Mouse (Mus musculus): ENCODE data around the gene Spred2. TPM values are rescaled to one million over a fixed set of nuclear protein-coding genes. Genes with fewer than 3 reads are reported as not detected.

Spred2 gene
- polyA plus RNA-seq, 1 experiment from 2014 or later = 3.5 TPM

DNA sequence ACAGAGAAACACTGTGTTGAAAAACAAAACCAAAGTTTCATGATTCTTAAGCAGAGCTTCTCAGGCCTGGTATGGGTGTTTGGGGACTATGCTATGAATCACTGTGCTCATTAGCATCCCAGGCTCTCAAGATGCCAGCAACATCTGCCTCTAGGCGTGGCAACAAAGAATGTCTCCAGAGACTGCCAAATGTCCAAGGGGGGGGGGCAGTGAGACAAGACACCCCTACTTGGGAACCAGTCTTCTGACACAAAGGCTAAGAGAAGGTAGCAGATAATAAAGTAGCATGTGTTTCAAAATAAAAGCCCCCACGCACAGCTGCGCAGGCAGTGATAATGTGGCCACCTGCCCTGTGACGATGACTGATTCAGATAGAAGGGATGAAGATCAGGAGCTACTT, 119.1 kb downstream of the Spred2 start:
- 82% methylated on average over 4 of the region's 4 CpGs for WGBS

DNA sequence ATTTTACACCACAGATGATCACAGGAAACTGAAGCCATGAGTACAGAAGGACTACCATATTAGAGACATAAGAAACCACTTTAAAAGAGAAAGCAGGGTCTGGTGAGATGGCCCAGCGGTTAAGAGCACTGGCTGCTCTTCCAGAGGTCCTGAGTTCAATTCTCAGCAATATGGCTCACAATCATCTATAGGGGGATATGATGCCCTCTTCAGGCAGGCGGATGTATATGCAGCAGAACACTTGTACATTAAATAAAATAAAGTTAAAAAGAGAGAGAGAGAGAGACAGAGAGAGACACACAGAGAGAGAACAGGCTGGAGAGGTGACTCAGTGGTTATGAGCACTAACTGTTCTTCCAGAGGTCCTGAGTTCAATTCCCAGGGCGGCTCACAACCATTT, 121.4 kb downstream of the Spred2 start:
- Histone ChIP-seq H3K4me2 (replicated peaks; ENCODE audit: low read depth) (no peak overlapping the region), H3K4me1 (replicated peaks; ENCODE audit: control insufficient read depth, insufficient read depth) (no peaks in the 10 kb centered on the region), H3K27ac (replicated peaks) (no peak overlapping the region), H3K9ac (ENCODE audit: low read length) (no peak overlapping the region), H3K27me3 (ENCODE audit: control insufficient read depth, insufficient read depth, low read length) (no peaks in the 10 kb centered on the region), H3K9me3 (ENCODE audit: control insufficient read depth, low read length) (no peaks in the 10 kb centered on the region), H3K4me3 (ENCODE audit: low read depth, low read length) (no peak overlapping the region), H3K36me3 (ENCODE audit: control insufficient read depth, insufficient read depth, low read length) (no peaks in the 10 kb centered on the region)
- WGBS = 70% methylated on average over 3 of the region's 3 CpGs
- no peak for DNase-seq (ENCODE audit: low spot score)
- TF ChIP-seq CTCF (IDR thresholded peaks at IDR 0.05; ENCODE audit: low read depth) = peak; percentile 45
- TF ChIP-seq EP300 (optimal IDR thresholded peaks at IDR 0.05) = no peak
- ATAC-seq (ENCODE audit: low FRiP score, low TSS enrichment) = no peak

More for the DNA sequence above, 119.1 kb downstream of the Spred2 start:
- no peaks in the 10 kb centered on the region for H3K9me3 ChIP-seq (ENCODE audit: control insufficient read depth, low read length)
- no peaks in the 10 kb centered on the region for H3K4me1 ChIP-seq (replicated peaks; ENCODE audit: control insufficient read depth, insufficient read depth)
- DNase-seq (ENCODE audit: low spot score) (no peak), ATAC-seq (ENCODE audit: low FRiP score, low TSS enrichment) (no peak)
- no peak for TF ChIP-seq EP300 (optimal IDR thresholded peaks at IDR 0.05)
- no peak for TF ChIP-seq CTCF (IDR thresholded peaks at IDR 0.05; ENCODE audit: low read depth)
- no peak overlapping the region for H3K9ac ChIP-seq (ENCODE audit: low read length)
- no peak overlapping the region for H3K27ac ChIP-seq (replicated peaks)
- H3K4me2 ChIP-seq (replicated peaks; ENCODE audit: low read depth) = no peak overlapping the region
- H3K27me3 ChIP-seq (ENCODE audit: control insufficient read depth, insufficient read depth, low read length) = no peaks in the 10 kb centered on the region
- no peak overlapping the region for H3K4me3 ChIP-seq (ENCODE audit: low read depth, low read length)
- no peaks in the 10 kb centered on the region for H3K36me3 ChIP-seq (ENCODE audit: control insufficient read depth, insufficient read depth, low read length)

DNA sequence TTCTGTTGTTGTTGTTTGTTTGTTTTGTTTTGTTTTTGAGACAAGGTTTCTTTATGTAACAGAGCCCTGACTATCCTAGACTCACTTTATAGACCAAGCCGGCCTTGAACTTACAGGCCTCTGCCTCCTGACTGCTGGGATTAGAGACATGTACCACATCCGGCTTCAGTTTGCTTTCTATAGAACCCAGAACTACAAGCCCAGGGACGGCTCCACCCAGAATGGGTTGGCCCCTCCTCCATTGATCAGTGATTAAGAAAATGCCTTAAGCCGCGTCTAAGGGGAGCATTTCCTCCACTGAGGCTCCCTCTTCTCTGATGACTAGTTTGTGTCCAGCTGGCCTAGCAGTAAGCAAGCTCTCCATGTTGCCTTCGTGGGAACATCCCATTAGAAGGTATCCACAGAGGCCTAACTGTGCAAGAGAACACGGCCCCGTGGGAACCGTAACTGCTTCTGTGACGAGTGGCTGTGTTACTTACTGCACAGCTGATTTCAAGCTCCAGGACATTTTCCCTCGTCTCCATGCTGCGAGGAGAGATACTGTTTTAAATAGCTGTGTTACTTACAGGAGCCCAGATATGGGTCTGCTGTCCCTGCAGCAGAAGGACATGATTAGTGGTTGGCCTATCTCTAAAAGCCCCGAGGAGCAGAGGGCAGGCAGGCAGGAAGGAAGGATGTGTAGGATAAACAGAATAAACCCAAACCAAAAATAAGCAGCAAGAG, 128.8 kb downstream of the Spred2 start:
- H3K9me3 ChIP-seq (ENCODE audit: control insufficient read depth, low read length) = no peaks in the 10 kb centered on the region
- H3K36me3 ChIP-seq (ENCODE audit: control insufficient read depth, insufficient read depth, low read length) = no peaks in the 10 kb centered on the region
- no peaks in the 10 kb centered on the region for H3K4me1 ChIP-seq (replicated peaks; ENCODE audit: control insufficient read depth, insufficient read depth)
- H3K9ac ChIP-seq (ENCODE audit: low read length) = no peak overlapping the region
- no peak overlapping the region for H3K4me3 ChIP-seq (ENCODE audit: low read depth, low read length)
- no peak for ATAC-seq (ENCODE audit: low FRiP score, low TSS enrichment)
- TF ChIP-seq EP300 (optimal IDR thresholded peaks at IDR 0.05) (no peak), CTCF (IDR thresholded peaks at IDR 0.05; ENCODE audit: low read depth) (no peak)
- no peak overlapping the region for H3K4me2 ChIP-seq (replicated peaks; ENCODE audit: low read depth)
- no peaks in the 10 kb centered on the region for H3K27me3 ChIP-seq (ENCODE audit: control insufficient read depth, insufficient read depth, low read length)
- no peak for DNase-seq (ENCODE audit: low spot score)
- 56% methylated on average over 13 of the region's 13 CpGs for WGBS
- no peak overlapping the region for H3K27ac ChIP-seq (replicated peaks)

DNA sequence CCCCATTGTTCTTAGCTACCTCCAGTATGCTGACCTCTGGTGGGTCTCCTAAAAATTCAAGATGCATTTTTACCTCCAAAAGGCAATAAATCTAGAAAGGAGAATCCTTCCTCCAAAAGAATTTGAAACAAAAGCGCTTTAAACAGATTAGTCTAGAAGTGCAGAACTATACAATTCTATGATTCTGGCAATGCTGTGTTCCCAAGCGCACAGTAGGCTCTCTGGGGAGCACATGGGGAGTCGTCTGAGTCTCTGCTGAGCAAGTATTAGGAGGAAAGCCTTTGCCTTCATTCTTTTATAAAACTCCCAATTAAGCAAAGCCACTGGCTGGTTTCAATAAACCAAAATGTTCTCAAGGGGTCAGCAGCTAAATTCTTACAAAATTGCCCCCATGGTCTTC, 129.8 kb downstream of the Spred2 start:
- no peaks in the 10 kb centered on the region for H3K4me1 ChIP-seq (replicated peaks; ENCODE audit: control insufficient read depth, insufficient read depth)
- 83% methylated on average over 3 of the region's 3 CpGs for WGBS
- no peak overlapping the region for H3K4me2 ChIP-seq (replicated peaks; ENCODE audit: low read depth)
- H3K4me3 ChIP-seq (ENCODE audit: low read depth, low read length) = no peak overlapping the region
- H3K27me3 ChIP-seq (ENCODE audit: control insufficient read depth, insufficient read depth, low read length) = no peaks in the 10 kb centered on the region
- no peaks in the 10 kb centered on the region for H3K36me3 ChIP-seq (ENCODE audit: control insufficient read depth, insufficient read depth, low read length)
- no peak overlapping the region for H3K27ac ChIP-seq (replicated peaks)
- H3K9ac ChIP-seq (ENCODE audit: low read length) = no peak overlapping the region
- DNase-seq (ENCODE audit: low spot score) (no peak), ATAC-seq (ENCODE audit: low FRiP score, low TSS enrichment) (no peak)
- TF ChIP-seq EP300 (optimal IDR thresholded peaks at IDR 0.05) (no peak), CTCF (IDR thresholded peaks at IDR 0.05; ENCODE audit: low read depth) (no peak)
- H3K9me3 ChIP-seq (ENCODE audit: control insufficient read depth, low read length) = no peaks in the 10 kb centered on the region

DNA sequence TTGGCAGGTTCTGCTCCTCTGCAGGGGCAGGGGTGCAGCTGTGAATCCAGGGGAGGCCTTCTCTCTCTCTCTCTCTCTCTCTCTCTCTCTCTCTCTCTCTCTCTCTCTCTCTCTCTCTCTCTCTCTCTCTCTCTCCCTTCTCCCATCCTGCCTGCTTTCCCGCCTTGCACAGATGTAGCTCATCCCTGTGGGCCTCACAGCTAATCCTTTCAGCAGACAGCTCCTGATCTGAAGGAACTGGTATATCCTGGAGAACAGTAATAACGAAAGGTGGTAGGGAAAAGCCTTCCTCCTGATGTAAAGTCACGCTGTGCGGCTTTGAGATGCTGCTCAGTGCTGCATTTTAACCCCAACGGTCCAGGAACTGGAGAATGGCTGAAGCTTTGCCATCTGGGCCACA, 130.4 kb downstream of the Spred2 start:
- ATAC-seq (ENCODE audit: low FRiP score, low TSS enrichment) (no peak), DNase-seq (ENCODE audit: low spot score) (no peak)
- Histone ChIP-seq H3K4me3 (ENCODE audit: low read depth, low read length) (no peak overlapping the region), H3K36me3 (ENCODE audit: control insufficient read depth, insufficient read depth, low read length) (peaks cover 4% of the 10 kb centered on the region; the same call in 1 of the 2 replicates), H3K27me3 (ENCODE audit: control insufficient read depth, insufficient read depth, low read length) (no peaks in the 10 kb centered on the region), H3K9ac (ENCODE audit: low read length) (no peak overlapping the region), H3K4me2 (replicated peaks; ENCODE audit: low read depth) (no peak overlapping the region), H3K27ac (replicated peaks) (no peak overlapping the region), H3K4me1 (replicated peaks; ENCODE audit: control insufficient read depth, insufficient read depth) (no peaks in the 10 kb centered on the region), H3K9me3 (ENCODE audit: control insufficient read depth, low read length) (no peaks in the 10 kb centered on the region)
- WGBS = 37% methylated on average over 5 of the region's 5 CpGs
- TF ChIP-seq CTCF (IDR thresholded peaks at IDR 0.05; ENCODE audit: low read depth) = no peak

DNA sequence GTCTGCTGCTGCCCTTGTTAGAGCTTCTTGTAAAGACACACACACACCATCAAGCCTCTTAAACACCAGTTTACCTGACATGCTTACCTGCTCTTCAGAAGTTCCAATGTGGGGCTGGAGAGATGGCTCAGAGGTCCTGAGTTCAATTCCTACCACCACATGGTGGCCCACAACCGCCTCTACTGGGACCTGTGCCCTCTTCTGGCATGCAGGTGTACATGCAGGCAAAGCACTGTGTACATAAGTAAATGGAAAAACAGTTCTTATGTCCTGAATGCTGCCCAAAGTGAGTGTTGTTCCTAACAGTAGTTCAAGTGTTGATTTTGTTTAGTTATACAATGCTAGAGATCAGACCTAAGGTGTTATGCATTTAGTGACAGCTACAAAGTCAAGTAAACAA, 132.0 kb downstream of the Spred2 start:
- 89% methylated on average over 1 of the region's 1 CpGs for whole genome bisulfite sequencing
- no peak overlapping the region for H3K4me3 ChIP-seq (ENCODE audit: low read depth, low read length)
- H3K9ac ChIP-seq (ENCODE audit: low read length) = no peak overlapping the region
- no peak overlapping the region for H3K4me2 ChIP-seq (replicated peaks; ENCODE audit: low read depth)
- H3K27ac ChIP-seq (replicated peaks) = no peak overlapping the region
- no peaks in the 10 kb centered on the region for H3K4me1 ChIP-seq (replicated peaks; ENCODE audit: control insufficient read depth, insufficient read depth)
- no peaks in the 10 kb centered on the region for H3K27me3 ChIP-seq (ENCODE audit: control insufficient read depth, insufficient read depth, low read length)
- ATAC-seq (ENCODE audit: low FRiP score, low TSS enrichment) (no peak), DNase-seq (ENCODE audit: low spot score) (no peak)
- peaks cover 4% of the 10 kb centered on the region; the same call in 1 of the 2 replicates for H3K36me3 ChIP-seq (ENCODE audit: control insufficient read depth, insufficient read depth, low read length)
- TF ChIP-seq CTCF (IDR thresholded peaks at IDR 0.05; ENCODE audit: low read depth) (peak; percentile 40), EP300 (optimal IDR thresholded peaks at IDR 0.05) (no peak)
- no peaks in the 10 kb centered on the region for H3K9me3 ChIP-seq (ENCODE audit: control insufficient read depth, low read length)

Measured in stomach, postnatal 0 days (tissue).